Mouse (Mus musculus) olfactory bulb, adult 2 months (tissue): ENCODE measurements at regions not wholly inside any gene's neighbourhood (a gene's known extent, or its start where the extent isn't known, plus 50 kb on each side); places are given as distances from the start of the nearest gene placed in this dataset.

Experiments used
- CTCF ChIP-seq: fragments of 200-500 bp; IDR thresholded peaks from 2 replicates; pipeline ENCODE4 v1.5.1; 2012; ENCODE audit warnings: low read depth, mild to moderate bottlenecking, low read length, moderate library complexity; ENCODE audit not compliant: insufficient read depth
- POLR2A ChIP-seq: fragments of 200-500 bp; IDR thresholded peaks from 2 replicates; pipeline ENCODE4 v1.6.1; 2012; ENCODE audit warnings: mild to moderate bottlenecking, low read depth, low read length, moderate library complexity; ENCODE audit not compliant: insufficient read depth

DNA sequence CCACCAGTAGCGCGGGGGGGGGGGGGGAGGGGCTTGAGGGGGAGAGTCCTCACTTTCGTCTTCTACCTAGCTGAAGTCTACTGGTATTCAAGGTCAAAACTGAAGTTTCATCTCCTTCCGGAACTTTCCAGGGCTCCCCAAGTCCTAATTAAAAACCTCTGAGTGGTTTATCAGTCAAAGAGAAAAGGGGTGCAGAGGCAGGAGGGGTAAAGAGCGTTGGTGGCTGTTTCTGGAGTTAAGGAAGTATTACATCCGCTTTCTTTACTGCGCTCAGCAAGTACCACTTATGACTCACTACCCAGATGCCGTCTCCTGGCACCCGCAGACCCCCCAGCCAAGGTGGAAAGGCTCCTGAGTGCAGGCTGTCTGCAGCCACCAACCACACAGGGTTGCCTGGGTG, 77.9 kb upstream of the Foxn3 start:
- TF ChIP-seq POLR2A = no peak
- TF ChIP-seq CTCF = no peak
